Mouse (Mus musculus) lung, adult 2 months (tissue): Measurements from ENCODE around the gene Hoxc5.

Experiments
- CTCF ChIP-seq: fragments of 200-500 bp; IDR thresholded peaks from 2 replicates; pipeline ENCODE4 v1.5.1; 2011; ENCODE audit warnings: mild to moderate bottlenecking, low read length, control low read depth; ENCODE audit not compliant: insufficient read depth
- POLR2A ChIP-seq: fragments of 200-500 bp; IDR thresholded peaks from 2 replicates; pipeline ENCODE4 v1.6.1; 2011; ENCODE audit warnings: low read depth, mild to moderate bottlenecking, control low read depth, low read length, borderline replicate concordance; ENCODE audit errors: extremely low read depth

GRCm38 (mm10) chr15:102992206-102992605 is 25.0 kb downstream of the Hoxc5 start:
- no peak for TF ChIP-seq CTCF
- TF ChIP-seq POLR2A, result no peak
